Mouse (Mus musculus): ENCODE measurements at regions not wholly inside any gene's neighbourhood (a gene's known extent, or its start where the extent isn't known, plus 50 kb on each side); places are given as distances from the start of the nearest gene placed in this dataset.

- no peak for DNase-seq (ENCODE audit: extremely low spot score, low spot score)
Measured at GRCm38 (mm10) chr12:13164791-13165190, 84.2 kb downstream of the Ddx1 start.

GRCm38 (mm10) chr12:13161051-13161450 lies 88.0 kb downstream of the Ddx1 start:
- DNase-seq (ENCODE audit: extremely low spot score, low spot score), result no peak

GRCm38 (mm10) chr12:13159346-13160055 lies 89.5 kb downstream of the Ddx1 start:
- no peak for DNase-seq (ENCODE audit: extremely low spot score, low spot score)

GRCm38 (mm10) chr12:13157666-13158381 lies 91.2 kb downstream of the Ddx1 start:
- no peak for DNase-seq (ENCODE audit: extremely low spot score, low spot score)

- peak; percentile 38 for DNase-seq (ENCODE audit: extremely low spot score, low spot score)
Measured at GRCm38 (mm10) chr12:13157089-13157488, 91.9 kb downstream of the Ddx1 start.

- no peak for DNase-seq (ENCODE audit: extremely low spot score, low spot score)
Measured at GRCm38 (mm10) chr12:13150751-13151150, 98.3 kb downstream of the Ddx1 start.

GRCm38 (mm10) chr12:13147251-13147650 lies 101.8 kb downstream of the Ddx1 start:
- no peak for DNase-seq (ENCODE audit: extremely low spot score, low spot score)

GRCm38 (mm10) chr12:13145186-13146115 lies 103.6 kb downstream of the Ddx1 start:
- no peak for DNase-seq (ENCODE audit: extremely low spot score, low spot score)

GRCm38 (mm10) chr12:13144739-13145138 lies 104.3 kb downstream of the Ddx1 start:
- DNase-seq (ENCODE audit: extremely low spot score, low spot score), result no peak

- no peak for DNase-seq (ENCODE audit: extremely low spot score, low spot score)
Measured at GRCm38 (mm10) chr12:13140636-13141035, 108.4 kb downstream of the Ddx1 start.

- DNase-seq (ENCODE audit: extremely low spot score, low spot score), result no peak
Measured at GRCm38 (mm10) chr12:13139189-13139588, 109.8 kb downstream of the Ddx1 start.

GRCm38 (mm10) chr12:13134168-13134567 lies 114.8 kb downstream of the Ddx1 start:
- no peak for DNase-seq (ENCODE audit: extremely low spot score, low spot score)

- DNase-seq (ENCODE audit: extremely low spot score, low spot score), result no peak
Measured at GRCm38 (mm10) chr12:13129677-13130082, 119.3 kb downstream of the Ddx1 start.

GRCm38 (mm10) chr12:13127407-13127806 lies 121.6 kb downstream of the Ddx1 start:
- DNase-seq (ENCODE audit: extremely low spot score, low spot score), result no peak

GRCm38 (mm10) chr12:13125054-13125453 lies 124.0 kb downstream of the Ddx1 start:
- no peak for DNase-seq (ENCODE audit: extremely low spot score, low spot score)

GRCm38 (mm10) chr12:13122282-13122681 lies 126.7 kb downstream of the Ddx1 start:
- DNase-seq (ENCODE audit: extremely low spot score, low spot score), result no peak

- DNase-seq (ENCODE audit: extremely low spot score, low spot score), result peak; percentile 29
Measured at GRCm38 (mm10) chr12:13120581-13120980, 128.4 kb downstream of the Ddx1 start.

- DNase-seq (ENCODE audit: extremely low spot score, low spot score), result no peak
Measured at GRCm38 (mm10) chr12:13119653-13120052, 129.4 kb downstream of the Ddx1 start.

- no peak for DNase-seq (ENCODE audit: extremely low spot score, low spot score)
Measured at GRCm38 (mm10) chr12:13118026-13118425, 131.0 kb downstream of the Ddx1 start.

- no peak for DNase-seq (ENCODE audit: extremely low spot score, low spot score)
Measured at GRCm38 (mm10) chr12:13114341-13114740, 134.7 kb downstream of the Ddx1 start.

- DNase-seq (ENCODE audit: extremely low spot score, low spot score), result no peak
Measured at GRCm38 (mm10) chr12:13106931-13107330, 142.1 kb downstream of the Ddx1 start.

Measured in neural tube, embryonic 10.5 days (tissue).